Mouse (Mus musculus) heart, embryonic 16.5 days (tissue): ENCODE data around the gene 4932414N04Rik. TPM values are rescaled to one million over a fixed set of nuclear protein-coding genes. Genes with fewer than 3 reads are reported as not detected.

Source experiments
- ATAC-seq: fragments of 200-750 bp; cut with Nextera tagmentation; replicated peaks from 2 replicates; pipeline ENCODE4 v1.8.0; 2017; ENCODE audit warnings: moderate number of reproducible peaks; ENCODE audit not compliant: insufficient read depth, low FRiP score; ENCODE audit errors: extremely low read depth
- H3K27ac ChIP-seq: fragments of 300-500 bp; sonication (generic); 2 replicates; pipeline ENCODE4 v1.5.1; 2014; ENCODE audit warnings: mild to moderate bottlenecking, low read length, control low read depth, moderate library complexity
- H3K27me3 ChIP-seq: fragments of 300-500 bp; sonication (generic); 2 replicates; pipeline ENCODE4 v1.6.1; 2014; ENCODE audit warnings: low read length, mixed read lengths; ENCODE audit not compliant: control insufficient read depth, insufficient read depth
- H3K36me3 ChIP-seq: fragments of 300-500 bp; sonication (generic); 2 replicates; pipeline ENCODE4 v1.6.1; 2014; ENCODE audit not compliant: control insufficient read depth, insufficient read depth
- H3K4me1 ChIP-seq: fragments of 300-500 bp; sonication (generic); 2 replicates; pipeline ENCODE4 v1.6.1; 2014; ENCODE audit warnings: low read length, mixed read lengths; ENCODE audit not compliant: control insufficient read depth, insufficient read depth
- H3K4me2 ChIP-seq: fragments of 300-500 bp; sonication (generic); 2 replicates; pipeline ENCODE4 v1.6.1; 2014; ENCODE audit warnings: low read depth, mild to moderate bottlenecking, control low read depth, low read length
- H3K4me3 ChIP-seq: fragments of 300-500 bp; sonication (generic); 2 replicates; pipeline ENCODE4 v1.5.1; 2014; ENCODE audit warnings: mild to moderate bottlenecking, control low read depth, low read length
- H3K9ac ChIP-seq: fragments of 300-500 bp; sonication (generic); 2 replicates; pipeline ENCODE4 v1.6.1; 2014; ENCODE audit warnings: low read length, control low read depth
- H3K9me3 ChIP-seq: fragments of 300-500 bp; sonication (generic); replicated peaks from 2 replicates; pipeline ENCODE4 v1.6.1; 2016; ENCODE audit warnings: low read length; ENCODE audit not compliant: control insufficient read depth
- WGBS: fragments of 180-500 bp; shearing (Covaris S2); extraction: QIAGEN DNeasy Blood & Tissue Kit; methylation state at CpG from one replicate; pipeline ENCODE4 v1.1.7; 2014; 5-methylcytosine and 5-hydroxymethylcytosine counted together
- polyA plus RNA-seq: library from polyadenylated mRNA; unstranded; fragments of >200 nt; fragmentation: Nextera tagmentation; extraction: Ambion mirVana; gene quantifications from 2 replicates; pipeline ENCODE4 v1.2.1, GENCODE M21; 2015

Gene 4932414N04Rik
- polyA plus RNA-seq, 1 experiment from 2014 or later: not detected

DNA sequence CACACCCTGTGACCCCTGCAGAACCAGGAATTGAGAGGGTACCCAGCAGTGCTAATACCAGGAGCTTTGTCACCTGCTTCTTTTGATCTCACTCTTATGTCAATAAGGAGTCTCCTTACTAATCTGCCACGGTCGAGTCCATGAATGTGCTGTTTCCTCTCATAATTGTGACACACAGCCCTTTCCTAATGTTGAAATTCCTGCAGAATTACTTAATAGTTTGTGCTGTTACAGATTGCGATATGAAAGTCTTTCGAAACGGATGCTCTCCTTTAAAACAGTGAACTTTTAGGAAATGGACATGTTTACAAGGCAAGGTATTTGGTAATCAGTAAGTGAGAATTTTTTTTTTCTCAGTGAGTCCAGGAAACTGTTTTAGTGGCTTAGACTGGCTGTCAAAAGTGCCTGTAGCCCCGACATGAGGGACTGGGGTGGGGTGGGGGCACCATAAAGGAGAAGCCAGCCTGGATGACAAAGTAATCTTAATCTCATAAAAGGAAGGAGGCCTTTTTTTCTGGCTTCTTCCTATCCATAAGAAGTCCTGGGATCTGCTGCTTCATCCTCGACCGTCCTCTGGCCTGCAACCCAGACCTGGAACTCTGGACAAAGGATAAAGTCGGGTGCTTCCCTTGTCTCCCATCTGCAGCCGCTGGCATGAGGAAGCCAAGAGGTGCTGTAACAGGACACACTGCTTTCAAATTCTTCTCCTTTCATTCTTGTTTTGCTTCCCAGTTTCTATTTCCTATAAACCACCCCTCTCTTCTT lies 139.9 kb downstream of the 4932414N04Rik start:
- Histone ChIP-seq H3K4me1 (no peaks in the 10 kb centered on the region), H3K4me2 (no peak overlapping the region), H3K9ac (no peak overlapping the region), H3K27ac (no peak overlapping the region), H3K9me3 (no peaks in the 10 kb centered on the region), H3K36me3 (no peaks in the 10 kb centered on the region), H3K27me3 (no peaks in the 10 kb centered on the region), H3K4me3 (no peak overlapping the region)
- 56% methylated on average over 10 of the region's 10 CpGs for WGBS
- ATAC-seq: no peak

DNA sequence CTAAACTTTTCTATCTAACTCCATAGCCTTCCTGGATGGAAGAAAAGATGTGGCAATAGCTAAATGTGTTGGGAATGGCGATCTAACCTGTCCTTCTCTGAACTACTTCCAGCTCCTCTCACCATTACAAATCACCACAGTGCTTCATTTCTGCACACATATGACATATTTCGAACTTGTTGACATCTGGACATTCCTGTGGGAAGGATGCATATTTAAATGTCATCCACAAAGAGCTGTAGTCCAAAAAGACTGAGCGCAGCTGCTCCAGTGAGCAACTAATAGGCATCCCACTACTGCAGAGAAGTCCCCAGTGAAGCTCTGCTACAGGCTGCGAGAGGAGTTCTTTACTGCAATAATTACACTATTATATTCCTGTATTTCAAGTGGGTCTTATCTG lies 140.8 kb downstream of the 4932414N04Rik start:
- no peak for ATAC-seq
- Histone ChIP-seq H3K4me2 (no peak overlapping the region), H3K9ac (no peak overlapping the region), H3K27ac (no peak overlapping the region), H3K9me3 (no peaks in the 10 kb centered on the region), H3K27me3 (no peaks in the 10 kb centered on the region), H3K4me1 (no peaks in the 10 kb centered on the region), H3K36me3 (no peaks in the 10 kb centered on the region), H3K4me3 (no peak overlapping the region)
- 77% methylated on average over 4 of the region's 4 CpGs for WGBS

Other genes starting within 250 kb of the 4932414N04Rik start
- gene Stk39, start 184.2 kb upstream of the 4932414N04Rik start, polyA plus RNA-seq: 61.8 and 66.0 TPM in 2 replicates
- not detected in 2 replicates for gene 4933409G03Rik, start 74.1 kb upstream of the 4932414N04Rik start, polyA plus RNA-seq
- 22.3 and 22.8 TPM in 2 replicates for gene Cers6, start 205.0 kb downstream of the 4932414N04Rik start, polyA plus RNA-seq